Mouse (Mus musculus) CH12.LX (cell line): Measurements from ENCODE around the gene Ptpn11. TPM values are rescaled to one million over a fixed set of nuclear protein-coding genes. Genes with fewer than 3 reads are reported as not detected.

Experiments
- DNase-seq: peaks from one replicate; pipeline ENCODE4 v3.0.0-alpha.2; 2013; ENCODE audit errors: extremely low read depth
- H3K27ac ChIP-seq: 2 replicates; pipeline ENCODE4 v1.5.1; 2012; ENCODE audit warnings: low read depth, mild to moderate bottlenecking, control low read depth, moderate library complexity; ENCODE audit not compliant: insufficient read depth
- H3K27me3 ChIP-seq: replicated peaks from 2 replicates; pipeline ENCODE3; 2012; ENCODE audit warnings: inconsistent platforms
- H3K36me3 ChIP-seq, 2 experiments: replicated peaks in 1 of 2; 2 replicates each; pipeline versions ENCODE3 to v1.6.1; 2012; ENCODE audit warnings: inconsistent platforms in 1 of 2, low read length in 1 of 2, mild to moderate bottlenecking in 1 of 2, mixed read lengths in 1 of 2, moderate library complexity in 1 of 2; ENCODE audit not compliant: control insufficient read depth in 1 of 2, insufficient read depth in 1 of 2
- H3K4me1 ChIP-seq, 2 experiments: 2 replicates each; pipeline ENCODE4 v1.6.1; 2012; ENCODE audit warnings: inconsistent platforms in 1 of 2, moderate library complexity in 1 of 2; ENCODE audit not compliant: insufficient read depth in 2 of 2, control insufficient read depth in 1 of 2
- H3K4me2 ChIP-seq: 2 replicates; pipeline ENCODE4 v1.6.1; 2012; ENCODE audit warnings: low read depth, mild to moderate bottlenecking, control low read depth; ENCODE audit not compliant: poor library complexity, insufficient read depth, severe bottlenecking
- H3K4me3 ChIP-seq, 3 experiments: fragments of 150-350 bp in 1 of 3; sonication (generic) in 1 of 3; replicated peaks in 1 of 3; 2 replicates each; pipeline versions ENCODE3 to v1.5.1; 2011 to 2012; ENCODE audit warnings: low read depth in 2 of 3, low read length in 2 of 3, mild to moderate bottlenecking in 2 of 3, moderate library complexity in 2 of 3, control low read depth in 1 of 3, improper control_type of control experiment in 1 of 3, inconsistent platforms in 1 of 3, mixed read lengths in 1 of 3; ENCODE audit not compliant: poor library complexity in 1 of 3
- H3K79me2 ChIP-seq: replicated peaks from 2 replicates; pipeline ENCODE4 v1.6.1; 2012; ENCODE audit warnings: mild to moderate bottlenecking, moderate library complexity; ENCODE audit not compliant: control insufficient read depth, poor library complexity, insufficient read depth, severe bottlenecking; ENCODE audit errors: extremely low read depth
- H3K9ac ChIP-seq: 2 replicates; pipeline ENCODE4 v1.6.1; 2012; ENCODE audit warnings: low read depth, mild to moderate bottlenecking, control low read depth, moderate library complexity; ENCODE audit not compliant: insufficient read depth
- H3K9me3 ChIP-seq: replicated peaks from 2 replicates; pipeline ENCODE3; 2012; ENCODE audit warnings: low read length, inconsistent platforms, mixed read lengths
- CHD1 ChIP-seq: IDR thresholded peaks from 2 replicates; pipeline ENCODE4 v1.6.1; 2012; ENCODE audit warnings: low read depth, low read length, improper control_type of control experiment, inconsistent platforms
- CTCF ChIP-seq, 2 experiments: IDR thresholded peaks in 1 of 2; conservative IDR thresholded peaks in 1 of 2; 2 replicates each; pipeline ENCODE4 v1.5.1; 2011 to 2012; ENCODE audit warnings: low read depth in 2 of 2, low read length in 2 of 2, improper control_type of control experiment in 1 of 2, inconsistent platforms in 1 of 2, mild to moderate bottlenecking in 1 of 2, moderate library complexity in 1 of 2
- E2F4 ChIP-seq: IDR thresholded peaks from 2 replicates; pipeline ENCODE4 v1.6.1; 2011; ENCODE audit warnings: low read depth, low read length, improper control_type of control experiment; ENCODE audit not compliant: insufficient replicate concordance
- ETS1 ChIP-seq: conservative IDR thresholded peaks from 2 replicates; pipeline ENCODE4 v1.6.1; 2012; ENCODE audit warnings: low read depth, mild to moderate bottlenecking, inconsistent platforms, low read length, improper control_type of control experiment, moderate library complexity
- GABPA ChIP-seq: IDR thresholded peaks from 2 replicates; pipeline ENCODE4 v1.6.1; 2012; ENCODE audit warnings: low read depth, low read length, improper control_type of control experiment, inconsistent platforms; ENCODE audit not compliant: insufficient replicate concordance
- JUND ChIP-seq: conservative IDR thresholded peaks from 2 replicates; pipeline ENCODE4 v1.6.1; 2011; ENCODE audit warnings: low read depth, low read length, improper control_type of control experiment
- KAT2A ChIP-seq: IDR thresholded peaks from 2 replicates; pipeline ENCODE4 v1.6.1; 2012; ENCODE audit warnings: low read length, improper control_type of control experiment, inconsistent platforms; ENCODE audit not compliant: insufficient replicate concordance
- MAX ChIP-seq: IDR thresholded peaks from 2 replicates; pipeline ENCODE4 v1.6.1; 2011; ENCODE audit warnings: low read length, improper control_type of control experiment
- MAZ ChIP-seq: IDR thresholded peaks from 2 replicates; pipeline ENCODE4 v1.6.1; 2012; ENCODE audit warnings: low read depth, mild to moderate bottlenecking, inconsistent platforms, low read length, improper control_type of control experiment, moderate library complexity
- MXI1 ChIP-seq: IDR thresholded peaks from 2 replicates; pipeline ENCODE4 v1.6.1; 2011; ENCODE audit warnings: mild to moderate bottlenecking, low read depth, low read length, improper control_type of control experiment
- MYC ChIP-seq: IDR thresholded peaks from 2 replicates; pipeline ENCODE4 v1.6.1; 2011; ENCODE audit warnings: low read depth, mild to moderate bottlenecking, improper control_type of control experiment, low read length
- NELFE ChIP-seq: IDR thresholded peaks from 2 replicates; pipeline ENCODE4 v1.6.1; 2011; ENCODE audit warnings: low read depth, low read length, improper control_type of control experiment
- PAX5 ChIP-seq: IDR thresholded peaks from 2 replicates; pipeline ENCODE4 v1.6.1; 2012; ENCODE audit warnings: low read length, inconsistent platforms, mixed read lengths
- POLR2A ChIP-seq: IDR thresholded peaks from 2 replicates; pipeline ENCODE4 v1.6.1; 2011; ENCODE audit warnings: low read depth, mild to moderate bottlenecking, improper control_type of control experiment, low read length
- POLR2AphosphoS2 ChIP-seq: IDR thresholded peaks from 2 replicates; pipeline ENCODE4 v1.6.1; 2011; ENCODE audit warnings: low read depth, low read length, improper control_type of control experiment
- RAD21 ChIP-seq: IDR thresholded peaks from 2 replicates; pipeline ENCODE4 v1.6.1; 2011; ENCODE audit warnings: low read depth, mild to moderate bottlenecking, low read length, improper control_type of control experiment, moderate library complexity
- RCOR1 ChIP-seq: conservative IDR thresholded peaks from 2 replicates; pipeline ENCODE4 v1.6.1; 2012; ENCODE audit warnings: low read depth, mild to moderate bottlenecking, inconsistent platforms, low read length, improper control_type of control experiment
- SIN3A ChIP-seq: IDR thresholded peaks from 2 replicates; pipeline ENCODE4 v1.6.1; 2012; ENCODE audit warnings: low read length, improper control_type of control experiment, inconsistent platforms
- SMC3 ChIP-seq: IDR thresholded peaks from 2 replicates; pipeline ENCODE4 v1.6.1; 2011; ENCODE audit warnings: low read depth, low read length, improper control_type of control experiment
- TCF12 ChIP-seq: IDR thresholded peaks from 2 replicates; pipeline ENCODE4 v1.6.1; 2014; ENCODE audit warnings: low read depth, mild to moderate bottlenecking, inconsistent platforms, low read length, improper control_type of control experiment
- UBTF ChIP-seq: IDR thresholded peaks from 2 replicates; pipeline ENCODE4 v1.6.1; 2012; ENCODE audit warnings: low read depth, mild to moderate bottlenecking, inconsistent platforms, low read length, improper control_type of control experiment, moderate library complexity
- USF2 ChIP-seq: conservative IDR thresholded peaks from 2 replicates; pipeline ENCODE4 v1.6.1; 2011; ENCODE audit warnings: low read depth, low read length, improper control_type of control experiment
- ZKSCAN1 ChIP-seq: IDR thresholded peaks from 2 replicates; pipeline ENCODE4 v1.6.1; 2012; ENCODE audit warnings: low read depth, inconsistent platforms, low read length, improper control_type of control experiment, borderline replicate concordance
- ZMIZ1 ChIP-seq: IDR thresholded peaks from 2 replicates; pipeline ENCODE4 v1.6.1; 2012; ENCODE audit warnings: low read depth, mild to moderate bottlenecking, inconsistent platforms, low read length, improper control_type of control experiment
- ZNF384 ChIP-seq: IDR thresholded peaks from 2 replicates; pipeline ENCODE4 v1.6.1; 2012; ENCODE audit warnings: low read depth, low read length, improper control_type of control experiment, inconsistent platforms
- dilution Hi-C: fragments of 300-500 bp; cut with MboI; formaldehyde crosslinking; loops from 2 replicates; pipeline ENCODE4 v1.14.3; 2020; ENCODE audit warnings: low sequenced_read_pairs; ENCODE audit not compliant: extremely low pct_unique_long_range_greater_than_20kb, extremely low pct_ligation_motif_present
- in situ Hi-C: fragments of 300-500 bp; cut with MboI; formaldehyde crosslinking; loops from 3 replicates; pipeline ENCODE4 v1.14.3; 2019; ENCODE audit warnings: low sequenced_read_pairs, low pct_ligation_motif_present, low pct_unique_long_range_greater_than_20kb, mixed read lengths
- polyA plus RNA-seq: library from polyadenylated mRNA; unstranded; fragments of >175 nt; gene quantifications from 2 replicates; pipeline ENCODE4 v1.2.1, GENCODE M21; 2012; ENCODE audit warnings: low read depth; ENCODE audit not compliant: insufficient read length
- total RNA-seq, 2 experiments: library from RNA; depleted of rRNA; stranded (reverse); fragments of 300-350 nt in 1 of 2; fragments of >200 nt in 1 of 2; gene quantifications; 2 replicates each; pipeline ENCODE4 v1.2.3; 2012 to 2014

Gene Ptpn11
- total and polyA plus RNA-seq, 3 experiments, result 33.2 to 62.8 (median 44.6) TPM

DNA sequence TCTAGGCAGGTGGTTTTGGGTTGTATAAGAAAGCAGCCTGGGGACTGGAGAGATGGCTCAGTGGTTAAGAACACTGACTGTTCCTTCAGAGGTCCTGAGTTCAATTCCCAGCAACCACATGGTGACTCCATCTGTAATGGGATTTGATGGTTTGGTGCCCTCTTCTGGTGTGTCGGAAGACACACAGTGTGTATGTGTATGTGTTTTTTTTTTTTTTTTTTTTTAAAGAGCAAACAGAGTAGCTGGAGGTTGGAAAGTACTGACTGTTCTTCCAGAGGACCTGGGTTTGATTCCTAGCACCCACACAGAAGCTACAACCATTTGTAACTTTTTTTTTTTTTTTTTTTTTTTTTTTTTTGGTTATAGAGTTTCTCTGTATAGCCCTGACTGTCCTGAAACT lies 41.6 kb upstream of the Ptpn11 start:
- peaks cover 0 to 16% of the 10 kb centered on the region in 2 experiments for H3K36me3 ChIP-seq
- H3K27ac ChIP-seq, result no peak overlapping the region
- no peak overlapping the region for H3K4me3 ChIP-seq
- H3K9ac ChIP-seq, result no peak overlapping the region
- no peaks in the 10 kb centered on the region for H3K9me3 ChIP-seq
- H3K4me2 ChIP-seq, result no peak overlapping the region
- peaks cover 6 to 21% of the 10 kb centered on the region in 2 experiments; a peak in 3 of 4 replicates for H3K4me1 ChIP-seq
- DNase-seq, result no peak
- no peaks in the 10 kb centered on the region for H3K27me3 ChIP-seq
- dilution Hi-C loops, result no loop called here
- TF ChIP-seq E2F4 (no peak), NELFE (no peak), CTCF (conservative IDR thresholded peaks at IDR 0.05 in 1 of 2, IDR thresholded peaks at IDR 0.05 in 1 of 2; ENCODE audit: low read depth in 2 of 2, low read length in 2 of 2) (peak in 1 of 2 experiments; percentile 33; a peak in 1 of 4 replicates), ZNF384 (peak; percentile 82), POLR2A (no peak), CHD1 (no peak), RAD21 (peak; percentile 1), SIN3A (no peak)
- TF ChIP-seq, all 38 proteins: peak for 3
- peaks cover 2% of the 10 kb centered on the region; the same call in 1 of the 2 replicates for H3K79me2 ChIP-seq
- in situ Hi-C loops, result no loop called here

DNA sequence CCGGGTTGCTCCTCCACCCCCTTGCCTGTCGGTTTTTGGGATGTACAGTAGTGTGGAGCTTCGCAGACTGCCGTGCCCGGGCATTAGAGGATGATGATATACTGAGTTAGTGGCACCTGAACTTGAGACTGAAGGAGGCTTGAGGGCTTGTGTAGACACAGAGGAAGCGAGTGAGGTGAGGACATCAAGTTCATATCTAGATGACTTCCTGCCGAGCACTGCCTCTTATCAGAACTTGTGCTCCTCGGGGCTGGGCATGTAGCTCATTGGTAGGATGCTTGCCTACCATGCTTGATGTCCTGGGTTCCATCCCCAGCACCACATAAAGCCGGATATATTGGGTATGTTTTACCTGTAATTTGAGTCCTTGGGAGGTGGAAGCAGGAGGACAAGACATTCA lies 39.6 kb upstream of the Ptpn11 start:
- no peak overlapping the region for H3K27ac ChIP-seq
- no peak overlapping the region for H3K4me3 ChIP-seq
- peaks cover 5% of the 10 kb centered on the region; the same call in 1 of the 2 replicates for H3K79me2 ChIP-seq
- no peaks in the 10 kb centered on the region for H3K9me3 ChIP-seq
- in situ Hi-C loops, result no loop called here
- H3K36me3 ChIP-seq, result peaks cover 0 to 16% of the 10 kb centered on the region in 2 experiments
- dilution Hi-C loops, result no loop called here
- no peak for DNase-seq
- H3K27me3 ChIP-seq, result no peaks in the 10 kb centered on the region
- TF ChIP-seq GABPA (no peak), KAT2A (no peak), JUND (no peak), MAZ (no peak), POLR2AphosphoS2 (no peak), RCOR1 (no peak)
- H3K9ac ChIP-seq, result no peak overlapping the region
- no peak overlapping the region for H3K4me2 ChIP-seq
- H3K4me1 ChIP-seq, result peaks cover 14 to 37% of the 10 kb centered on the region in 2 experiments

DNA sequence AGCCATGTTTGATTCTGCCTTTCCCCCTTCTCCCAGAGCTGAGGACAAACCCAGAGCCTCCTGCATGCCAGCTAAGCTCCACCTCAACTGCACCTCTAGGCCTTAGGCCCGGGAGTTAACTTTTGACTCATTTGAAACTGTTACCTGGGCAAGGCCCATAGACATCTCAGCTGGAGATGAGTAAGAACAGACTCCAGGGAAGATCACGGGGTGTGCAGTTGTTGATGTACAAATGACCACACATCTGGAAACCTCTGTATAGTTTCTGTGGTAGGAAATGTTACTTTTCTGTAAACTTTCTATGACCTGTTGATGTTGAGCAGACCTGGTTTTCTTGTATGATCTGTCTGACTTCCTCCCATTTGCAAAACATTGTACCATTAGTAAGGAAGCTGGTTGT lies 38.0 kb upstream of the Ptpn11 start:
- Histone ChIP-seq H3K9ac (no peak overlapping the region), H3K9me3 (no peaks in the 10 kb centered on the region), H3K79me2 (peaks cover 6% of the 10 kb centered on the region; the same call in 1 of the 2 replicates), H3K4me2 (peak overlapping the region; percentile 22; the same call in 1 of the 2 replicates), H3K4me3 (no peak overlapping the region), H3K27me3 (no peaks in the 10 kb centered on the region), H3K4me1 (peaks cover 17 to 49% of the 10 kb centered on the region in 2 experiments), H3K36me3 (peaks cover 0 to 16% of the 10 kb centered on the region in 2 experiments), H3K27ac (no peak overlapping the region)
- dilution Hi-C loops (no loop called here), in situ Hi-C loops (loop anchor here (5.0 kb wide), 1 partner anchor 38 kb away; no protein-coding TSS in a partner anchor)
- DNase-seq, result peak; percentile 68
- TF ChIP-seq TCF12 (peak; percentile 94), ZMIZ1 (no peak), USF2 (no peak), GABPA (no peak), POLR2A (no peak), NELFE (no peak), SMC3 (0 out of 2 replicates have a peak, but pooled peaks have one; percentile 6), ZNF384 (0 out of 2 replicates have a peak, but pooled peaks have one; percentile 29), MYC (peak; percentile 55; the same call in 1 of the 2 replicates), ZKSCAN1 (no peak), MAZ (peak; percentile 47; the same call in 1 of the 2 replicates), UBTF (no peak), E2F4 (no peak), MXI1 (no peak), PAX5 (no peak), ETS1 (peak; percentile 100), MAX (0 out of 2 replicates have a peak, but pooled peaks have one; percentile 58), RAD21 (no peak)
